Mouse (Mus musculus) heart, postnatal 0 days (tissue): ENCODE measurements around the gene Prss38. TPM values are rescaled to one million over a fixed set of nuclear protein-coding genes. Genes with fewer than 3 reads are reported as not detected.
A peak's percentile ranks its signal among the peaks of the same experiment; 100 is the strongest.

Experiments used
- ATAC-seq: fragments of 200-750 bp; cut with Nextera tagmentation; 2 replicates; pipeline ENCODE4 v1.8.0; 2017; ENCODE audit warnings: low read depth, moderate number of reproducible peaks, moderate library complexity; ENCODE audit not compliant: insufficient read depth
- DNase-seq: peaks from one replicate; pipeline ENCODE4 v3.0.0-alpha.2; 2016; ENCODE audit warnings: low spot score
- H3K27ac ChIP-seq: fragments of 300-500 bp; sonication (generic); 2 replicates; pipeline ENCODE4 v1.5.1; 2014; ENCODE audit warnings: low read depth, mild to moderate bottlenecking
- H3K27me3 ChIP-seq: fragments of 300-500 bp; sonication (generic); 2 replicates; pipeline ENCODE4 v1.6.1; 2014; ENCODE audit warnings: low read length, mixed read lengths; ENCODE audit not compliant: control insufficient read depth, insufficient read depth
- H3K36me3 ChIP-seq: fragments of 300-500 bp; sonication (generic); replicated peaks from 2 replicates; pipeline ENCODE4 v1.6.1; 2014; ENCODE audit warnings: low read length, mixed read lengths; ENCODE audit not compliant: control insufficient read depth, insufficient read depth
- H3K4me1 ChIP-seq: fragments of 300-500 bp; sonication (generic); 2 replicates; pipeline ENCODE4 v1.6.1; 2014; ENCODE audit warnings: antibody characterized with exemption; ENCODE audit not compliant: control insufficient read depth, insufficient read depth
- H3K4me2 ChIP-seq: fragments of 300-500 bp; sonication (generic); 2 replicates; pipeline ENCODE4 v1.6.1; 2014; ENCODE audit warnings: low read depth, mild to moderate bottlenecking, low read length, moderate library complexity
- H3K4me3 ChIP-seq: fragments of 300-500 bp; sonication (generic); 2 replicates; pipeline ENCODE4 v1.5.1; 2014; ENCODE audit warnings: low read depth, low read length
- H3K9ac ChIP-seq: fragments of 300-500 bp; sonication (generic); replicated peaks from 2 replicates; pipeline ENCODE4 v1.6.1; 2014; ENCODE audit warnings: low read depth, low read length, mixed read lengths
- H3K9me3 ChIP-seq: fragments of 300-500 bp; sonication (generic); replicated peaks from 2 replicates; pipeline ENCODE4 v1.6.1; 2016; ENCODE audit warnings: low read length; ENCODE audit not compliant: control insufficient read depth
- CTCF ChIP-seq: IDR thresholded peaks from 2 replicates; pipeline ENCODE4 v1.5.1; 2016; ENCODE audit warnings: antibody characterized with exemption, control low read depth, low read depth
- EP300 ChIP-seq: IDR thresholded peaks from 2 replicates; pipeline ENCODE4 v1.6.1; 2016; ENCODE audit warnings: antibody characterized with exemption, low read depth
- WGBS: fragments of 180-500 bp; shearing (Covaris S2); extraction: QIAGEN DNeasy Blood & Tissue Kit; methylation state at CpG from one replicate; pipeline ENCODE4 v1.1.7; 2014; 5-methylcytosine and 5-hydroxymethylcytosine counted together
- polyA plus RNA-seq: library from polyadenylated mRNA; unstranded; fragments of >200 nt; fragmentation: Nextera tagmentation; extraction: Ambion mirVana; gene quantifications from 2 replicates; pipeline ENCODE4 v1.2.1, GENCODE M21; 2015
- total RNA-seq: library from RNA; depleted of rRNA; stranded (reverse); fragments of >200 nt; gene quantifications from 2 replicates; pipeline ENCODE4 v1.2.3, GENCODE M21; 2014; ENCODE audit warnings: low replicate concordance

The Prss38 gene
- total and polyA plus RNA-seq, 2 experiments from 2014 or later: not detected

GRCm38 (mm10) chr11:59342956-59343355 lies 32.5 kb downstream of the Prss38 start:
- peaks cover 20% of the 10 kb centered on the region for H3K4me1 ChIP-seq
- no peaks in the 10 kb centered on the region for H3K9me3 ChIP-seq
- no peak overlapping the region for H3K9ac ChIP-seq
- no peak overlapping the region for H3K4me2 ChIP-seq
- WGBS: 77% methylated on average over 5 of the region's 5 CpGs
- no peak overlapping the region for H3K4me3 ChIP-seq
- ATAC-seq (no peak), DNase-seq (no peak)
- H3K36me3 ChIP-seq: no peaks in the 10 kb centered on the region
- TF ChIP-seq EP300 (no peak), CTCF (no peak)
- H3K27me3 ChIP-seq: no peaks in the 10 kb centered on the region
- no peak overlapping the region for H3K27ac ChIP-seq

- WGBS: 86% methylated on average over 2 of the region's 2 CpGs
- DNase-seq (no peak), ATAC-seq (no peak)
- Histone ChIP-seq H3K4me3 (no peak overlapping the region), H3K9ac (no peak overlapping the region), H3K27ac (no peak overlapping the region), H3K4me2 (no peak overlapping the region), H3K27me3 (no peaks in the 10 kb centered on the region), H3K9me3 (no peaks in the 10 kb centered on the region), H3K4me1 (peaks cover 30% of the 10 kb centered on the region), H3K36me3 (no peaks in the 10 kb centered on the region)
- no peak for TF ChIP-seq EP300
- TF ChIP-seq CTCF: no peak
Measured at GRCm38 (mm10) chr11:59338736-59339120, 36.7 kb downstream of the Prss38 start.

DNA sequence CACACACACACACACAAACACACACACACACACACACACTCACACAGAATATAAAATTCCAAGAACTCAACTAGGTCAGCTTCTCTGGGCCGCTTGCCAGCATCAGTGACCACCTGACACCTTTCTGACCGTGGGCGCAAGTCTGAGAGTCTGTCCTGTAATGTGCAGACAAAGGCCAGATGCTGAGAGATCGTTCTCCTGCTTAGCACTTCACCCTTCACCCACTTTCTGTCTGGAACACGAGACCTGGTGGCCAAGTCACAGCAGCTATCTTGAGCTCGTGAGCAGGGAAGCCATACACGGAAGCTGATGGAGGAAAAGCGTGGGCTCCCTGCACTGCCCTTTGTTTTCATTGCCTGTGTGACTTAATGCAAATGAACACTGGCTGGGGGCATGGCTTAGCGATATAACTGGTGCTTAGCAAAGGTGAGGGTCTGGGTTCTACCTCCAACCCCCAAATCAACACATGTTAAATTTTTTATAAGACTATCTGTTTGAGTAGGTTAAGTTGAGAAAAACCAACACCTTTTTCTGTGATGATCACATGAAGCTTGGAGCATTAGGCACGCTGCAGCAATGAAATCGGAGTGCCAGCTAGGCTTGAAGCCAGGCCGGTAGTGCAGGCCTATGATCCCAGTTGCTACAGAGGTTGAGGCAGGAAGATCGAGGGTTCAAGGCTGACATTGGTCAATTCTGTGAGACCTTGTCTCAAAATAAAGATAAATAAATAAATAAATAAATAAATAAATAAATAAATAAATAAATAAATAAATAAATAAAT lies 37.3 kb downstream of the Prss38 start:
- no peaks in the 10 kb centered on the region for H3K36me3 ChIP-seq
- H3K27ac ChIP-seq: peak overlapping the region; percentile 79
- ATAC-seq (peak; percentile 88), DNase-seq (peak; percentile 82)
- WGBS: 33% methylated on average over 13 of the region's 13 CpGs
- H3K4me3 ChIP-seq: no peak overlapping the region
- H3K4me1 ChIP-seq: peaks cover 24% of the 10 kb centered on the region
- no peaks in the 10 kb centered on the region for H3K9me3 ChIP-seq
- H3K4me2 ChIP-seq: no peak overlapping the region
- no peaks in the 10 kb centered on the region for H3K27me3 ChIP-seq
- TF ChIP-seq CTCF (no peak), EP300 (peak; percentile 97)
- no peak overlapping the region for H3K9ac ChIP-seq

DNA sequence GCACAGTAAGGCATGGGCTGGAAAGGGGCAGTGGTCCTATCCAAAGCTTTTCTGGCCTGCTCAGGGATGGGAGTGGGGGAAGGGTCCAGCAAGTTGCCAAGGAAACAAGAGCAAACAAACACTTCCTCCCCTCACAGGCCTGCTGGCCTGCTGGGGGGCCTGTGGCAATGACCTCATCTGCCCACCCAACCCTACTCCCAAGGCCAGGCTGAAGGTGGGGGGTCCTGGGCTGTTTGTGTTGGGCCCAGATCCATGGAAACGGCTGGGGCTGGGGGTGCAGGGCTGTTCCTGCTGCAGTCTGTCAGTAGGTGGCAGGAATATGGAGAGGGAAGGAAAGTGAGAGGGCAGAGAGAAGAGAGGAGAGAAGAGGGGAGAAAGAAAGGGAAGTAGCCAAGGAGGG lies 39.1 kb downstream of the Prss38 start:
- Histone ChIP-seq H3K9ac (no peak overlapping the region), H3K27ac (no peak overlapping the region), H3K9me3 (no peaks in the 10 kb centered on the region), H3K36me3 (no peaks in the 10 kb centered on the region), H3K4me2 (no peak overlapping the region), H3K27me3 (no peaks in the 10 kb centered on the region), H3K4me1 (peaks cover 23% of the 10 kb centered on the region), H3K4me3 (no peak overlapping the region)
- DNase-seq: no peak
- 25% methylated on average over 1 of the region's 1 CpGs for WGBS
- TF ChIP-seq EP300: no peak
- no peak for TF ChIP-seq CTCF
- no peak for ATAC-seq

GRCm38 (mm10) chr11:59335942-59336341 lies 39.5 kb downstream of the Prss38 start:
- H3K27me3 ChIP-seq: no peaks in the 10 kb centered on the region
- no peak for ATAC-seq
- DNase-seq: no peak

DNA sequence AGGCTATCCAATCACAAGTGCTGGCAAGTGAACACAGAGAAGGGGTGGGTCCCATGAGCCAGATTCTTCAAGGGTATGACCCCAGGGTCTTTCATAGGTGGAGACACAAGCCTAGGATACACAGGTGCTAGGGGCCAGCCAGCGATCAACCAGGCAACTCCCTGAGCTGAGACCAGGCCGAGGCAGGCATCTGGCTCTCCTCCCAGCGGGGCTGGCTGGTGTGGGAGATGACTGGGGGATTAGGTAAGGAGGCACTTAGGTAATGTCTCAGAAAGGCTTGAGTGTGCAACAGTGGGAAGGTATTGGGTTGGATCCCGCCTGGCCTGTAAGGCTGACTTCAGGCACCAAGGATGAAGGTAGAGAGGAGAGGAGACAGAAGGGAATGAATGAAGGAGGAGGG lies 40.3 kb downstream of the Prss38 start:
- no peaks in the 10 kb centered on the region for H3K36me3 ChIP-seq
- WGBS: 52% methylated on average over 4 of the region's 4 CpGs
- DNase-seq (no peak), ATAC-seq (no peak)
- no peak overlapping the region for H3K4me2 ChIP-seq
- H3K27ac ChIP-seq: no peak overlapping the region
- no peak overlapping the region for H3K9ac ChIP-seq
- peaks cover 23% of the 10 kb centered on the region for H3K4me1 ChIP-seq
- no peak for TF ChIP-seq CTCF
- TF ChIP-seq EP300: no peak
- no peaks in the 10 kb centered on the region for H3K9me3 ChIP-seq
- H3K27me3 ChIP-seq: no peaks in the 10 kb centered on the region
- no peak overlapping the region for H3K4me3 ChIP-seq

More at GRCm38 (mm10) chr11:59335942-59336341, 39.5 kb downstream of the Prss38 start:
- no peaks in the 10 kb centered on the region for H3K9me3 ChIP-seq
- no peak overlapping the region for H3K4me3 ChIP-seq
- peaks cover 23% of the 10 kb centered on the region for H3K4me1 ChIP-seq
- H3K27ac ChIP-seq: no peak overlapping the region
- H3K9ac ChIP-seq: no peak overlapping the region
- no peak for TF ChIP-seq EP300
- peak; percentile 23 for TF ChIP-seq CTCF
- no peaks in the 10 kb centered on the region for H3K36me3 ChIP-seq
- WGBS: 27% methylated on average over 2 of the region's 2 CpGs
- H3K4me2 ChIP-seq: no peak overlapping the region
